Mouse (Mus musculus) liver, embryonic 14 days (tissue): ENCODE measurements around the gene Cep126. TPM values are rescaled to one million over a fixed set of nuclear protein-coding genes. Genes with fewer than 3 reads are reported as not detected.

Experiments used
- polyA plus RNA-seq: library from polyadenylated mRNA; depleted of rRNA; stranded (reverse); fragments of >200 nt; gene quantifications from 2 replicates; pipeline ENCODE4 v1.2.3, GENCODE M21; 2012; rRNA removed

The Cep126 gene
- 0.33 and 0.36 TPM in 2 replicates for polyA plus RNA-seq

DNA sequence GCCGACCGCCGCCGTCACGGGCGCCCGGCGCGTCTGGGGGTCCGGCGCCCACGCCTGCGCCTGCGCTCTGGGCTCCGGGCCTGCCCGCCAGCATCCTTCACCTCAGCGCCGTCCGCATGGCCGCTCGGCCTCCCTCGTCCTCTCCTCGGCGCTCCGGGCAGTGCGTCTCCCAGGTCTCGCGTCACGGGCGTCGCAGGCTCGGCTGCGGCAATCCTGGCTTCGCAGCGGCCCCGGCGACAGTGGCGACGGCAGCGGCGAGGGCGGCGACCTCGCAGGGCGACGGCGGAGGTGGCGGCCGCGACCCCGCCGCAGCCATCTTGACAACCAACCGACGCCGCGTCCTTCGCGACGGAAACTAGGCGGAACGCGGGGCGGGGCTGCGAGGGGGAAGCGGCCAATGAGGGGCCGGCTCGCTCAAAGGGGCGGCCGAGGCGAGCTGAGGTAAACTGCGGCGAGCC, at the start of gene Cep126:
Gene Cep126, minus strand, starts transcription at position 178 of the 458 bp plus-strand sequence.

DNA sequence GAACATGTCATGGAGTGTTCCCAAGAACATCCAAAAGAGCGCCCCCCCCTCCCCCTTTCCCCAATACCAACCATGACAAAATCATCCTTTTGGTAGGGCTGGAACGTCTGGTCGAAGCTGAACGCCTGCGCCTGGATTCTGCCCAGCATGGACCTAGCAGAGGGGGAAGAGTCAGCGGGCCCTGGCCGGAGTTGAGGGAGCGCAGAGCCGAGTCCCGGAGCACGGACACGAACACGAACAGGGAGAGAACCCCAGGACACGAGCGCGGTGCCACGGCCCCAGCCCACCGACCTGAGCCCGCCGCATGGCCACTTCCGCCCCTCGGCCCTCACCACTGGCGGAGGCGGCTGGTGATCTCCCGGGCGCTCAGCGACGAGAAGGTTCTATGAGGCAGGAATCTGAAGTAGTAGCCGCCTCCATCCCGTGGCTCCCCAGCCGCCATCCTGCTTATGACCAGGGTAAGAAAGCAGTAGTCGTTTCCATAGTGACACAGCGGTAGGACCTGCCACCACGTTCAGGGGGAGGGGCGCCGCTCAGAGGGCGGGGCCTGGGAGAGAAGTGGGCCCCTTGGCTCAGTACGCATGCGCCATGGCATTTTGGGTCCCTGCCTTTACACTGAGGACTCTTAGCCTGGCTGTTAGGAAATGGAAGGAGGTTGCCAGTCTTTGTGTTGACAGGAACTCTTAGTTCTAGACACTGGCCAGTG, 91.6 kb downstream of the Cep126 start, which contains the start of gene Cfap300:
Gene Cfap300, minus strand, starts transcription at position 486 of the 706 bp plus-strand sequence.

Other genes with a start within 250 kb of the Cep126 start
- 4.1 and 4.6 TPM in 2 replicates for gene Yap1, start 129.7 kb downstream of the Cep126 start, polyA plus RNA-seq
- 0.50 and 0.63 TPM in 2 replicates for gene Cfap300, start 91.5 kb downstream of the Cep126 start, polyA plus RNA-seq